Mouse (Mus musculus) olfactory bulb, adult 2 months (tissue): ENCODE results near the gene Txndc5. TPM values are rescaled to one million over a fixed set of nuclear protein-coding genes. Genes with fewer than 3 reads are reported as not detected.

Source experiments
- H3K27ac ChIP-seq: fragments of 200-500 bp; 2 replicates; pipeline ENCODE4 v1.5.1; 2012; ENCODE audit warnings: low read depth, low read length; ENCODE audit not compliant: insufficient read depth
- H3K4me1 ChIP-seq: fragments of 200-500 bp; 2 replicates; pipeline ENCODE4 v1.6.1; 2012; ENCODE audit warnings: low read length; ENCODE audit not compliant: control insufficient read depth, insufficient read depth
- H3K4me3 ChIP-seq: fragments of 200-500 bp; 2 replicates; pipeline ENCODE4 v1.5.1; 2012; ENCODE audit warnings: mild to moderate bottlenecking, low read depth, low read length, moderate library complexity; ENCODE audit not compliant: insufficient read depth
- CTCF ChIP-seq: fragments of 200-500 bp; IDR thresholded peaks from 2 replicates; pipeline ENCODE4 v1.5.1; 2012; ENCODE audit warnings: low read depth, mild to moderate bottlenecking, low read length, moderate library complexity; ENCODE audit not compliant: insufficient read depth
- POLR2A ChIP-seq: fragments of 200-500 bp; IDR thresholded peaks from 2 replicates; pipeline ENCODE4 v1.6.1; 2012; ENCODE audit warnings: mild to moderate bottlenecking, low read depth, low read length, moderate library complexity; ENCODE audit not compliant: insufficient read depth
- WGBS: fragments of 180-500 bp; shearing (Covaris S2); methylation state at CpG from one replicate; pipeline ENCODE4 v1.1.7; 2018; 5-methylcytosine and 5-hydroxymethylcytosine counted together
- polyA plus RNA-seq: library from polyadenylated mRNA; stranded (reverse); fragments of >200 nt; gene quantifications from 2 replicates; pipeline ENCODE4 v1.2.4, GENCODE M21; 2012; ENCODE audit warnings: low replicate concordance; ENCODE audit not compliant: missing spikeins, insufficient read depth, insufficient read length

The Txndc5 gene
- polyA plus RNA-seq, 1 experiment: not detected

- H3K27ac ChIP-seq: no peak overlapping the region
- H3K4me1 ChIP-seq: no peaks in the 10 kb centered on the region
- no peak for TF ChIP-seq CTCF
- no peak for TF ChIP-seq POLR2A
- 59% methylated on average over 3 of the region's 3 CpGs for WGBS
- no peak overlapping the region for H3K4me3 ChIP-seq
These were observed 31.9 kb downstream of the Txndc5 start for GRCm38 (mm10) chr13:38496715-38497114.

GRCm38 (mm10) chr13:38486767-38487166, 41.9 kb downstream of the Txndc5 start:
- no peak overlapping the region for H3K4me3 ChIP-seq
- TF ChIP-seq CTCF: no peak
- no peak for TF ChIP-seq POLR2A
- 89% methylated on average over 6 of the region's 6 CpGs for WGBS
- H3K4me1 ChIP-seq: peaks cover 5% of the 10 kb centered on the region; the same call in 1 of the 2 replicates
- H3K27ac ChIP-seq: no peak overlapping the region

- WGBS: 55% methylated on average over 5 of the region's 5 CpGs
- TF ChIP-seq CTCF (no peak), POLR2A (no peak)
- Histone ChIP-seq H3K4me1 (peaks cover 5% of the 10 kb centered on the region; the same call in 1 of the 2 replicates), H3K27ac (no peak overlapping the region), H3K4me3 (no peak overlapping the region)
These were observed 43.9 kb downstream of the Txndc5 start for GRCm38 (mm10) chr13:38484701-38485100.

GRCm38 (mm10) chr13:38481021-38481420, 47.6 kb downstream of the Txndc5 start:
- no peak overlapping the region for H3K27ac ChIP-seq
- TF ChIP-seq POLR2A (no peak), CTCF (no peak)
- H3K4me3 ChIP-seq: no peak overlapping the region
- WGBS: 70% methylated on average over 7 of the region's 7 CpGs
- H3K4me1 ChIP-seq: peaks cover 5% of the 10 kb centered on the region; the same call in 1 of the 2 replicates

GRCm38 (mm10) chr13:38476936-38477335, 51.7 kb downstream of the Txndc5 start:
- WGBS: 44% methylated on average over 8 of the region's 8 CpGs
- no peak for TF ChIP-seq CTCF
- TF ChIP-seq POLR2A: no peak
- Histone ChIP-seq H3K4me1 (no peaks in the 10 kb centered on the region), H3K4me3 (no peak overlapping the region), H3K27ac (no peak overlapping the region)

GRCm38 (mm10) chr13:38473497-38473896, 55.1 kb downstream of the Txndc5 start:
- 93% methylated on average over 6 of the region's 6 CpGs for WGBS
- no peak overlapping the region for H3K27ac ChIP-seq
- no peak for TF ChIP-seq CTCF
- no peak for TF ChIP-seq POLR2A
- no peak overlapping the region for H3K4me3 ChIP-seq
- H3K4me1 ChIP-seq: no peaks in the 10 kb centered on the region

- no peaks in the 10 kb centered on the region for H3K4me1 ChIP-seq
- no peak overlapping the region for H3K4me3 ChIP-seq
- 92% methylated on average over 4 of the region's 4 CpGs for WGBS
- no peak for TF ChIP-seq POLR2A
- no peak for TF ChIP-seq CTCF
- no peak overlapping the region for H3K27ac ChIP-seq
These were observed 56.0 kb downstream of the Txndc5 start for GRCm38 (mm10) chr13:38472636-38473035.

GRCm38 (mm10) chr13:38470882-38471281, 57.7 kb downstream of the Txndc5 start:
- Histone ChIP-seq H3K4me1 (no peaks in the 10 kb centered on the region), H3K4me3 (no peak overlapping the region), H3K27ac (no peak overlapping the region)
- WGBS: 76% methylated on average over 5 of the region's 5 CpGs
- no peak for TF ChIP-seq POLR2A
- TF ChIP-seq CTCF: no peak

GRCm38 (mm10) chr13:38463410-38463809, 65.2 kb downstream of the Txndc5 start:
- WGBS: 87% methylated on average over 1 of the region's 1 CpGs
- H3K4me1 ChIP-seq: no peaks in the 10 kb centered on the region
- TF ChIP-seq CTCF (no peak), POLR2A (no peak)
- no peak overlapping the region for H3K27ac ChIP-seq
- H3K4me3 ChIP-seq: no peak overlapping the region

GRCm38 (mm10) chr13:38451446-38451845, 77.2 kb downstream of the Txndc5 start:
- 86% methylated on average over 5 of the region's 5 CpGs for WGBS

More at GRCm38 (mm10) chr13:38451446-38451845, 77.2 kb downstream of the Txndc5 start:
- Histone ChIP-seq H3K27ac (no peak overlapping the region), H3K4me1 (no peaks in the 10 kb centered on the region), H3K4me3 (no peak overlapping the region)
- TF ChIP-seq POLR2A: no peak
- TF ChIP-seq CTCF: no peak

Other genes with a start within 250 kb of the Txndc5 start
- gene Bmp6, start 183.7 kb downstream of the Txndc5 start, polyA plus RNA-seq: not detected in 2 replicates
- not detected in 2 replicates for gene Bloc1s5, start 106.3 kb upstream of the Txndc5 start, polyA plus RNA-seq
- gene Eef1e1, start 130.2 kb upstream of the Txndc5 start, polyA plus RNA-seq: not detected in 2 replicates